Mouse (Mus musculus) limb, embryonic 11.5 days (tissue): ENCODE results near the gene Cd40. TPM values are rescaled to one million over a fixed set of nuclear protein-coding genes. Genes with fewer than 3 reads are reported as not detected.

ENCODE experiments used
- ATAC-seq: fragments of 200-750 bp; cut with Nextera tagmentation; 2 replicates; pipeline ENCODE4 v1.8.0; 2017; ENCODE audit warnings: low read depth; ENCODE audit not compliant: insufficient number of reproducible peaks, low FRiP score, low TSS enrichment
- DNase-seq: peaks from one replicate; pipeline ENCODE4 v3.0.0-alpha.2; 2015; ENCODE audit warnings: low spot score
- H3K27ac ChIP-seq: fragments of 300-500 bp; sonication (generic); replicated peaks from 2 replicates; pipeline ENCODE4 v1.5.1; 2014; ENCODE audit warnings: low read depth, mild to moderate bottlenecking, low read length
- H3K27me3 ChIP-seq: fragments of 300-500 bp; sonication (generic); 2 replicates; pipeline ENCODE4 v1.6.1; 2014; ENCODE audit warnings: mild to moderate bottlenecking, low read length, mixed read lengths; ENCODE audit not compliant: control insufficient read depth, insufficient read depth
- H3K36me3 ChIP-seq: fragments of 300-500 bp; sonication (generic); 2 replicates; pipeline ENCODE4 v1.6.1; 2014; ENCODE audit warnings: mild to moderate bottlenecking, low read length, moderate library complexity, mixed read lengths; ENCODE audit not compliant: control insufficient read depth, insufficient read depth
- H3K4me1 ChIP-seq: fragments of 300-500 bp; sonication (generic); 2 replicates; pipeline ENCODE4 v1.6.1; 2014; ENCODE audit warnings: low read length, mixed read lengths; ENCODE audit not compliant: control insufficient read depth, insufficient read depth
- H3K4me2 ChIP-seq: fragments of 300-500 bp; sonication (generic); 2 replicates; pipeline ENCODE4 v1.6.1; 2014; ENCODE audit warnings: low read depth, mild to moderate bottlenecking, moderate library complexity; ENCODE audit not compliant: severe bottlenecking
- H3K4me3 ChIP-seq: fragments of 300-500 bp; sonication (generic); 2 replicates; pipeline ENCODE4 v1.5.1; 2014; ENCODE audit warnings: low read depth, low read length
- H3K9ac ChIP-seq: fragments of 300-500 bp; sonication (generic); 2 replicates; pipeline ENCODE4 v1.6.1; 2014; ENCODE audit warnings: mild to moderate bottlenecking, low read length
- H3K9me3 ChIP-seq: fragments of 300-500 bp; sonication (generic); 2 replicates; pipeline ENCODE4 v1.6.1; 2016; ENCODE audit warnings: low read length; ENCODE audit not compliant: control insufficient read depth
- WGBS: fragments of 180-500 bp; shearing (Covaris S2); extraction: QIAGEN DNeasy Blood & Tissue Kit; methylation state at CpG from one replicate; pipeline ENCODE4 v1.1.7; 2014; 5-methylcytosine and 5-hydroxymethylcytosine counted together
- polyA plus RNA-seq: library from polyadenylated mRNA; unstranded; fragments of >200 nt; fragmentation: Nextera tagmentation; extraction: Ambion mirVana; gene quantifications from 2 replicates; pipeline ENCODE4 v1.2.1, GENCODE M21; 2014

The Cd40 gene
- polyA plus RNA-seq, 1 experiment from 2014 or later: 11.1 TPM

GRCm38 (mm10) chr2:165043729-165044128 is 11.7 kb upstream of the Cd40 start:
- Histone ChIP-seq H3K4me1 (peaks cover 3% of the 10 kb centered on the region; the same call in 1 of the 2 replicates), H3K27me3 (no peaks in the 10 kb centered on the region), H3K9ac (no peak overlapping the region), H3K36me3 (no peaks in the 10 kb centered on the region), H3K27ac (no peak overlapping the region), H3K9me3 (no peaks in the 10 kb centered on the region), H3K4me3 (no peak overlapping the region), H3K4me2 (no peak overlapping the region)
- DNase-seq (no peak), ATAC-seq (no peak)
- WGBS: 54% methylated on average over 2 of the region's 2 CpGs

GRCm38 (mm10) chr2:165049044-165049443 is 6.4 kb upstream of the Cd40 start:
- Histone ChIP-seq H3K27me3 (no peaks in the 10 kb centered on the region), H3K4me2 (no peak overlapping the region), H3K36me3 (no peaks in the 10 kb centered on the region), H3K9me3 (no peaks in the 10 kb centered on the region), H3K9ac (no peak overlapping the region), H3K4me3 (no peak overlapping the region), H3K4me1 (no peaks in the 10 kb centered on the region), H3K27ac (no peak overlapping the region)
- DNase-seq (no peak), ATAC-seq (no peak)
- WGBS: 74% methylated on average over 5 of the region's 5 CpGs

- no peak overlapping the region for H3K4me3 ChIP-seq
- H3K4me2 ChIP-seq: no peak overlapping the region
- H3K9me3 ChIP-seq: no peaks in the 10 kb centered on the region
- no peaks in the 10 kb centered on the region for H3K36me3 ChIP-seq
- no peak overlapping the region for H3K27ac ChIP-seq
- WGBS: 82% methylated on average over 18 of the region's 18 CpGs
- no peaks in the 10 kb centered on the region for H3K27me3 ChIP-seq
- peaks cover 3% of the 10 kb centered on the region for H3K4me1 ChIP-seq
- no peak for DNase-seq
- ATAC-seq: no peak
- H3K9ac ChIP-seq: no peak overlapping the region
These were observed 4.4 kb upstream of the Cd40 start for GRCm38 (mm10) chr2:165050826-165051548.

GRCm38 (mm10) chr2:165051566-165051965 is 3.9 kb upstream of the Cd40 start:
- DNase-seq (no peak), ATAC-seq (no peak)
- no peaks in the 10 kb centered on the region for H3K27me3 ChIP-seq
- no peak overlapping the region for H3K9ac ChIP-seq
- H3K4me3 ChIP-seq: no peak overlapping the region
- no peaks in the 10 kb centered on the region for H3K9me3 ChIP-seq
- H3K27ac ChIP-seq: no peak overlapping the region
- peaks cover 3% of the 10 kb centered on the region for H3K4me1 ChIP-seq
- H3K36me3 ChIP-seq: no peaks in the 10 kb centered on the region
- no peak overlapping the region for H3K4me2 ChIP-seq
- WGBS: 54% methylated on average over 11 of the region's 11 CpGs

- Histone ChIP-seq H3K36me3 (no peaks in the 10 kb centered on the region), H3K4me2 (peak overlapping the region; percentile 57), H3K27ac (no peak overlapping the region), H3K27me3 (no peaks in the 10 kb centered on the region), H3K9ac (peak overlapping the region; percentile 47), H3K4me1 (peaks cover 3% of the 10 kb centered on the region), H3K9me3 (no peaks in the 10 kb centered on the region), H3K4me3 (peak overlapping the region; percentile 31)
- WGBS: 5% methylated on average over 7 of the region's 7 CpGs
- DNase-seq (peak; percentile 64), ATAC-seq (peak; percentile 48; the same call in 1 of the 2 replicates)
These were observed 478 bp downstream of the Cd40 start for GRCm38 (mm10) chr2:165055905-165056304.

GRCm38 (mm10) chr2:165056377-165057085 is 1.1 kb downstream of the Cd40 start:
- H3K4me2 ChIP-seq: no peak overlapping the region; the same call in 1 of the 2 replicates
- no peak overlapping the region for H3K4me3 ChIP-seq
- H3K9ac ChIP-seq: no peak overlapping the region
- H3K4me1 ChIP-seq: peaks cover 3% of the 10 kb centered on the region
- no peaks in the 10 kb centered on the region for H3K27me3 ChIP-seq
- ATAC-seq (no peak), DNase-seq (no peak)
- H3K27ac ChIP-seq: no peak overlapping the region
- no peaks in the 10 kb centered on the region for H3K9me3 ChIP-seq
- 83% methylated on average over 14 of the region's 14 CpGs for WGBS
- no peaks in the 10 kb centered on the region for H3K36me3 ChIP-seq

GRCm38 (mm10) chr2:165059961-165060360 is 4.5 kb downstream of the Cd40 start:
- DNase-seq (no peak), ATAC-seq (no peak)
- Histone ChIP-seq H3K9ac (no peak overlapping the region), H3K36me3 (no peaks in the 10 kb centered on the region), H3K27ac (no peak overlapping the region), H3K4me1 (peaks cover 3% of the 10 kb centered on the region), H3K27me3 (no peaks in the 10 kb centered on the region), H3K4me2 (no peak overlapping the region), H3K9me3 (no peaks in the 10 kb centered on the region), H3K4me3 (no peak overlapping the region)
- 96% methylated on average over 4 of the region's 4 CpGs for WGBS

GRCm38 (mm10) chr2:165061638-165062433 is 6.4 kb downstream of the Cd40 start:
- no peaks in the 10 kb centered on the region for H3K36me3 ChIP-seq
- H3K4me2 ChIP-seq: no peak overlapping the region
- ATAC-seq (no peak), DNase-seq (no peak)
- no peak overlapping the region for H3K4me3 ChIP-seq
- H3K4me1 ChIP-seq: no peaks in the 10 kb centered on the region
- H3K27ac ChIP-seq: no peak overlapping the region
- H3K27me3 ChIP-seq: no peaks in the 10 kb centered on the region
- 82% methylated on average over 16 of the region's 16 CpGs for WGBS
- H3K9me3 ChIP-seq: no peaks in the 10 kb centered on the region
- no peak overlapping the region for H3K9ac ChIP-seq
